Mouse (Mus musculus): ENCODE measurements around the gene Glrb.

Glrb gene

DNA sequence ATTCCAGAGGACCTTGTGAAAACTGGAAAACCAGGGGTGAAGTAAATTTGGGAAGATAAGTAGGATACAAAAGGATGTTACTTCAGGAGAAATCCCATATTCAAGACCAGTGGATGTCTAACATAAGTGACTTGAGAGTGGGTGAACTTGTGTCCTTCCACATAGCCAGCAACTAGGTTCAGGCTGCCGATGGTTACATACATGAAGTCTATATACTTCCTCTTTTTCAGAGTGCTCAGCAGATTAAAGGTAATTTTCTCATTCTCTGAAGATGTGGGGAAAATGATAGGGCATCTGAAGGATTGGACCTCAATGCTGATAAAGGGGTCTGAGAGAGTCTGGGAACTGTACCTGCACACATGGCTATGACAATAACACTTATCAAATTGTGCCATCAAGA is 89.5 kb downstream of the Glrb start:
- no peak for DNase-seq (ENCODE audit: low read depth)

DNA sequence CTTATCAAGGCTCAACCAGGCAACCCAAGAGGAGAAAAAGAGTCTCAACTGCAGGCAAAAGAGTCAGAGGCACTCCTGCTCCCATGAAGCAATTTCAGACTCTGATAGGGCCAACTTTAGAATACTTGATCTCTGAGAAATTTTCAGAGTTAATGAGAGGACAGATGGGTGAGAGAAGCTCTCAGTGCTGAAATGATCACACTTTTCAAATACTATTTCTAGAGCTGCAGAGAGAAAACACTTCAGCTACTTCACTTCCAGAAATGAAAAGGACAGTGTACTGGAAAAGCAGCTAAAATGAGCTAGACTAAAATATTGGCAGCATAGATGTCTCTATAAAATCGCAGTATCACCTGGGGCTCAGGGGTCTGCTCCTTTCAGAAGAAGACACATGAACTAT is 94.8 kb downstream of the Glrb start:
- DNase-seq (ENCODE audit: low read depth): no peak

DNA sequence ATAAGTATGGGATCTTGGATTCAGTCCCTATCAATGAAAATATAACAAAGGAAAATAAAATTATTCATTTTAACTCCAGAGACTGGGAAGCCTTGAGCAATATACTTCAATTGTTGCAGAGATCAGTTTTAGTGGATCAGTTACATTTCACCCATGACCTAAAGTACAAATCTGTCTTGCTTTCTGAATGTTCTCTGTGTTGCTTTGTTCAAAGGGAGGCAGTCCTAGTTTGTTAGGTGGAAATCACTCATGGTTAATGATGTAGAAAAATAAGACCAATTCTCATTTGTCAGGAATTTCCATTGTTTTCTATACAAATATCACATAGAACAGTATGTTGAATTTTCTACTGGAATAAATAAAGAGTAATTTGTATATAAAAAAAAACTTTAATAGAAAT is 99.7 kb downstream of the Glrb start:
- no peak for DNase-seq (ENCODE audit: low read depth)

DNA sequence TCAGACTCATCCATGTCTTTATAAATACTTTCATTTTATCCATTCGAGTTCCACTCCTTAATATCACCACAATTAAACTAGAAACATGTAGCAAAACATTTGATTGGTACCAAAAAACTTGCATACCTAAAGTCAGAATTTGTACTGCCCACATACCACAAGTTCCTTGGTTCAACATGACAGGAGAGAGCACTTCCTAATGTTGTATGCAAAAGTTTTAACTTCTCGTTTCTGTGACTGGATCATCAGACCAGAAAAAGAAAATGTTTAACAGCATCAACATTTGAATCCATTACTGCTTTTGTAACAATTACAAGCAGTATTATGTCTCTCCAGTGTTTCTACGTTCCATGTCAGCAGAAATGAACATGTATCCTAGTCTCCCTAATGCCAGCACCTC is 101.2 kb downstream of the Glrb start:
- no peak for DNase-seq (ENCODE audit: low read depth)

DNA sequence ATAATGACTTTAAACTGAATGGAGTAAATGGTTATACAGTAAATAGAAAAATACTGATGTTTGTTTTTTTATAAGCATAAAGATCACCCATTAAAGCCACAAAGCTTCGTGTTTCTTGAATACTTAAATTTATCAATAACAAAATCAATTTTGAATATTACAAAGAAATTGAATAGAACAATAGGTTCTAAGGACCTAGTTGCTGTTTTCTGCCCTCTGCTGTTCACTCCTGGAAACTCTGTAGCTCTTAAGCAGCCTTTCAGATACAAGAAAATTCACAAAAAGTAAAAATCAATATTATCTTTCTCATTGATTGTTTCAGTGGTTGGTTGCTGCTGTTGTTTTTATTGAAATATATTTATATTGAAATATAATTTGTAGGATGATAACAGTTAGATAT is 108.1 kb downstream of the Glrb start:
- DNase-seq (ENCODE audit: low read depth): no peak

DNA sequence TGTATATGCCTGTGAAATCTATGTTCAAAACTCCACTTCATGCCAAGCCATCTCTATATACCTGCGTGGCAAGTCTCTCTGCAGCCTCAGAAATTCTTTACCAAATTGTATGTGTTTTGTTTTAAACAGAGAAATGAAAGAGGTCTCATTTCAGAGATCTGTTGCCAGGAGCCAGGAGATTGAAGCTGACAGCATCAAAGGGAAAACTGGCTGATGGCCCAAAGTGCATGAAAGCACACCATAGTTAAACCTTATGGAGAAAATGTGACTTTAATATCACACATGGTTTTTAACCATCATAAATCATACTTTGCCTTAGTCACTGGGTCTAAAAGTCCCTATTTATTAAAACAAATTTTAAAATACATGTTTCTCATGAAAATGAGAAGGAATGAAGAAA is 109.6 kb downstream of the Glrb start:
- DNase-seq (ENCODE audit: low read depth): no peak

DNA sequence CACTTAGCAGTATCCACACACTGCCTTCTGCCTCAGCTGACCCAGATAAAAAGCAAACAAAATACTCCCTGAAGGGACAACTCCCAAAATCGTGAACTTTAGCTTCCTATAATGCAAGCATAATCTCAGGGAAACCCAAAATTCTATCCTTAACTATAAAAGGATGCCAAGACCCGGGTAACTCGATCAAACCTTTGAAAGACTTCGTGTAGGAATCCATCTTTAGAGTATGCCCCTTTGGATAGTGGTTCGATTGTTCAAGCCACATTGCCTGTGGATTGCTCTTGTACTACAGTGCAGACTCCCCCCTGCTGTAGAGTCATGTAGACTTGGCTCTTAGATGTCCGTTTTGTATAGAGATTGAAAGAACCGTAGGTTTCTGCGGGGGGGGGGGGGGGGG is 110.2 kb downstream of the Glrb start:
- no peak for DNase-seq (ENCODE audit: low read depth)

DNA sequence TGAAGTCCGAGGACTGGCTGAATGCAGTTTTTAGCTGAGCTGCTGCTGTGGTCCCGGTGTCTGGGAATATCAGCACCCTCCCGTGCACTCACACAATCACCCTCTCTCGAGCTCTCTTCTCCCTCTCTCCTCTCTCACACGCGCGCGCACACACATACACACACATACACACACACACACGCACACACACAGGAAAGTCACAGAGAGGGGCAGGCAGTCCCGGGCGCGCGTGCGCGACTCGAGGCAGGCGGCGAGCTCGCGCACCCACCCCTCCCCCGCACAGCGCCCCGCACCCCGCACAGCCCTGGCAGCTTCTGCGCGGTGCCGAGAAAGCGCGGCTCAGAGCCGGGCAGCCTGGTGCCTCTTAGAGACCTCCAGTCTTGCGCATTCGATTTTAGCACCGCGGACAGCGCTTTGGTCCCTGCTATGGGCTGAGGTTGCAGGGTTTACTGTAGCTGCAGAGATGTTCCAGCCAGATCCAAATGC is 110.8 kb downstream of the Glrb start, which contains the start of gene Gria2:
TSS of gene Gria2 (minus strand) at position 240 of the 486 bp plus-strand sequence.
- no peak for DNase-seq (ENCODE audit: low read depth)

DNA sequence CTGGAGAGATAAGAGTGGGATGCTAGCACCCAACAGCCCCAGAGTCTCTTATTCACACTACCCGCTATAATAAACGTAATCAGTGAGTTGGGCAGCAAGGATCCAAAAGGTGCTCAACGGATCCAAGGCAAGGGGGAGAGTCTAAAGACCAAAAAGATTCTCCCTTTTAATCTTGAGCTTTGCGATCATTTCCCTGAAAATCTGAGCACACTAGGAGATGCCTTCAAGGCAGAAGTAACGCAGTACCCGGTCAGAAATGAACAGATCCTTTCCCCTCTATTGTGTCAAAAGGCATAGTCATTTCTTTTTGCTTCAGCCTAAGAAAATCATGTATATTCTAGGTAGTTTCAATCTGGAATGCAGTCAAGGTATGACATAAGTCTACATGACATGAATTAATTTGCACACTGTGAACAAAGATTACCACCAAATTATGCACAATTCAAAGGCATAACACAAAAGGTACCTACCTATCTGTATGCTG is 111.6 kb downstream of the Glrb start:
- DNase-seq (ENCODE audit: low read depth): no peak

DNA sequence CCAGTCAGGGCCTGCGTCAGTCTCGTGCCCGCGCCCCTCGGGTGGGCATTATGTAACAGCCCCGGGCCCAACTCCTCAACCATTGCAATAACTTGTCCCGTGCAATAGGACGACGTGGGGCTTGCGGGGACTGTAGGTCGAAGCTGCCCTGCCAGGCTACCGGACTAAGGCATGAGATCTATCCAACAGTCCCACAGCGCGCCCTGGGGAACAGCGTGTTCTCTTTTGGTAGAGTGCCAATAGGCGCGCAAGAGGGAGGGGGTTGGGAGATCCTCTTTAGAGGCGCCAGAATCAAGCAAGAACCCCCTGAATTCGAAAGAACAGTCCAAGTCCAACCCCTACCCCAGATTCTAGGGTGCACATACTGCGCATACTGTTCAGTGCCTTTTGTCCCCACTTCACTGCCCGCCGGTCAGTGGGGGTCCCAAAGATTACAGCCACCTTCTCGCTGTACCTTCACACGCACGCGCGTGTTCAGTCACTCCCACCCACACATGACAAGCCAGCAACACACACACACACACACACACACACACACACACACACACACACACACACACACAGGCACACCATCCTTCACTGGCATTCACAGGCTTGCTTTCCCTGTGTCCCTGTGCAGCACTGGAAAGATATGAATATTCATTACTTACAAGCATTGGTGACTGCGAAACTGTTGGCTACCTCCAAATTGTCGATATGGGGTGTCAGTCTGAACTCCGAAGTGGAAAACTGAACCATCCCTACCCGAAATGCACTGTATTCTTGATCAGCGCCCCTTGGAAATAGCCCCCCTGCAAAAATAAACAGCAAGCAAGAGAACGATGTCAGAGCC is 112.2 kb downstream of the Glrb start:
- DNase-seq (ENCODE audit: low read depth): no peak

DNA sequence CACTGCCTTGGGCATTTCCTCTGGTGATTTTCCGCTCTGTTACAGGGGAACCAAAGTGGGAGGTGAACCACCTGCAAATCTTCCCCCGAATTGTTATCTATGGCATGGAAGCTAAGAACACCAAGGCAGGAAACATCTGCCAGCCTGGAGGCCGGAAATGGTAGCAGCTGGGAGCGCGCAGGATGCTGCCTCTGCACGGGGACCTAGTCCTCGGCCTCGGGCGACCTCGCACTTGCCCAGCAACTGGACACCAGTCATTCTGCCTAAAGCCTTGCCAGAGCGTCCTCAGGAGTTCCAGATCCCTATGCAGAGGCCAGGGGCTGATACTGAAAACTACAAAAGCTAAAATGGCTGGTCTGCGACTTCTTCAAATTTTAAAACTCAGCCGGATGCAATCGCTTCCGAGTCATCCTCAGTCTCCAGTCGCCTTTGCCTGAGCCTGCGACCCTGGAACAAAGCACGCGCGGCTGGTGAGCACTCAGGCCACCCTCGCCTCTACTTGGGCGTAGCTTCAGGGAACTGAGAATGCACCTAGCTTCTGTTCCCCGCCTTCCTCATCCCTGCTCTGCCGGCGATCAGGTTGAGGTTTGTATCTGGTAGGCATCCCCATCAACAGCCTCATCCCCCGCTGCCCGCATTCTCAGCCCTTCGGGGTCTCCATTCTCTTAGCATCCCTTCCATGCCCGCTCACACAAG is 113.0 kb downstream of the Glrb start:
- no peak for DNase-seq (ENCODE audit: low read depth)

DNA sequence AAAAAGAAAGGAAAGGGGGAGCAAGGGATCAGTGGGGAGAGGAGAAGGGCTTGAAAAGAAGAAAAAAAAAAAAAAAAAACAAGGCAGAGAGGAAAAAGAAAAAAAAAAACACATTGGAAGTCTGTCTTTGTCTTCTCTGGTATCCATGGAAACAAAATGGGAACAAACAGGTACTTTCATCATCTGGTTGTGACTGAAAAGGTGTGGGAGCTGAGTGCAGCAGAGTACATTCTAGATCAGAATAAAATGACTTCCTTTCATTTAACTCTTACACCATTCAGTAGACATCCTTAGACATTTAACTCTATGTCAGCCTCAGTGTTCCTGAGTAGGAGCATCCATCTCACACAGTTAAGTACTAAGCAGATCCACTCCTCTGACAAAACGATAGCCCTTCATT is 115.5 kb downstream of the Glrb start:
- DNase-seq (ENCODE audit: low read depth): no peak

DNA sequence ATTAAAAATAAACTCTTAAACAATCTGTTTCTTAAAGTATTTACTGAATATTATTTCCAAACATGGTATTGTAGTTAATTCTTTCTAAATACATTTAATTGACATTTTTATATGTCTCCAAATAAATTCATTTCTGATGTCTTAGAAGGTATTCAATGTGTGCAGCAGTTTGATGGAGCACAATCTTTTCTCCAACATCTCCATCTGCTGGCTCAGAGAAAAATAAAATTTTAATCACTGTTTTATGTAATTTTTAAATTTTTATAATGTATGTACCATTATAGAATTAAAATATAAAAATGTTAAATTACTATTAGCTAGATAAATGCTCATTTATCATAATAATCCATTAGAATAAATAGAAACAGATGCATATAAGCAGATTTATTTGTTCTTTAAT is 116.7 kb downstream of the Glrb start:
- no peak for DNase-seq (ENCODE audit: low read depth)

DNA sequence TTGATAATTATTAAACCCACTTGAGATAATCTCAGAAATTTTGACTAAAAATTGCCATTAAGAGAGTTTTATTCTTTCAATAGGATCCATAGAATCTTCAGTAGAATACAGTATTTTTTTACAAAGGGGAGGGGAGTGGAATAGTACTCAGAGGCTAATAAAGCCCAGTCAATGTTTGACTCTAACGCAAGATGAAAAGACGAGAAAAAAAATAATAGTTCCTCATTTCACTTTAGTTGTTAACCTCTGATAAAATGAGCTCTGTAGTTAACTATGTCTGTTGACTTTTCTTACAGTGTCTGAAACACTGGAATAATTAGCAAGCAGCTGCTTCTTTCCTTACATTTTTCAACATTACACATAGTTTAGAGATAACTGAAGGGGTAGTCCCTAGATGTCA is 118.2 kb downstream of the Glrb start:
- DNase-seq (ENCODE audit: low read depth): no peak
